Mouse (Mus musculus): ENCODE measurements around the gene Thbs1.

DNA sequence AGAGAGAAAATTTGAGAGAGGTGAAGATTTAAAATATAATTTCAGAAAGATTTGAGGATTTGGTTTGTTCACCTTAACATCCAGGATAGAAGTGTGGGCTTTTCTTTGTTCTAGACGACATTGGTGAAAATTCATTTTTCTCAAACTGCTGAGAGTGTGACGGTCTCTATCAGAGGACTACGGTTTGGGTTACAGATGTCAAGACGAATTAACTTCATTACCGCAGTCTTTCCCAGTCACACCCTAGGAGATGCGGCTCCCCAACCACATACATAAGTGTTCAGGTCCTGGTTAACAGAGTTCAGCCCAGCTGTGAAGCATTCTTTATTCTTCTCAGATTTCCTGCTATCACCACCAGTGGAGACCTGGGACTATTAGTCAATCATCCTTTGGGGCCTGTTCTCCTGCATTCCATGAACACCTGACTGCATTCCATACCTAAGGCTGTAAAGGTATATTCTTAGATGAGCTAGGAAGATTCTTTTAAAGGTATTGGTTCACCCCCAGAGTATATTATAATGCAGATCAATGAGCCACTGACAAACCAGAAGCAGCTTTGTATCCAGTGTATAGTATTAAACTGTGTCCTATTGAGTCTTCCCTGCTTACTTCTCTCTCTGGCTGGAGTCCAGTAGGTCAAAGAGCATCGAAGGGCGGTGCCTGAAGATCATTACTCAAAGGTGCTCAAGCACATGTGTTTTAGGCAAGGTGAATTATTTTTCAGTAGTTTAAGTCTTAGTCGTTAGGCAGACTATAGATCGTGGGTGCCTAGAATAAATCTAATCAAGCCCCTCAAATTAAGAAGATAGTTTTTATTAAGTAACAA lies 63.1 kb downstream of the Thbs1 start:
- TF ChIP-seq MAX (IDR thresholded peaks at IDR 0.05; ENCODE audit: low read depth) (no peak), USF1 (IDR thresholded peaks at IDR 0.05; ENCODE audit: low read depth) (no peak), POLR2A (IDR thresholded peaks at IDR 0.05; ENCODE audit: insufficient read length, low read depth) (no peak), E2F4 (IDR thresholded peaks at IDR 0.05; ENCODE audit: insufficient read depth) (no peak), CEBPB (IDR thresholded peaks at IDR 0.05; ENCODE audit: insufficient read depth, poor library complexity, severe bottlenecking) (no peak), TCF12 (IDR thresholded peaks at IDR 0.05; ENCODE audit: insufficient read depth, poor library complexity, severe bottlenecking) (no peak)

Data from myocyte (in vitro differentiated cells).